Mouse (Mus musculus): ENCODE data around the gene Iba57.
"Not testable (repeated sequence)": the region's sequence is repeated elsewhere in the genome, so short reads cannot be mapped to it uniquely, and the experiment has no call there.

The Iba57 gene

DNA sequence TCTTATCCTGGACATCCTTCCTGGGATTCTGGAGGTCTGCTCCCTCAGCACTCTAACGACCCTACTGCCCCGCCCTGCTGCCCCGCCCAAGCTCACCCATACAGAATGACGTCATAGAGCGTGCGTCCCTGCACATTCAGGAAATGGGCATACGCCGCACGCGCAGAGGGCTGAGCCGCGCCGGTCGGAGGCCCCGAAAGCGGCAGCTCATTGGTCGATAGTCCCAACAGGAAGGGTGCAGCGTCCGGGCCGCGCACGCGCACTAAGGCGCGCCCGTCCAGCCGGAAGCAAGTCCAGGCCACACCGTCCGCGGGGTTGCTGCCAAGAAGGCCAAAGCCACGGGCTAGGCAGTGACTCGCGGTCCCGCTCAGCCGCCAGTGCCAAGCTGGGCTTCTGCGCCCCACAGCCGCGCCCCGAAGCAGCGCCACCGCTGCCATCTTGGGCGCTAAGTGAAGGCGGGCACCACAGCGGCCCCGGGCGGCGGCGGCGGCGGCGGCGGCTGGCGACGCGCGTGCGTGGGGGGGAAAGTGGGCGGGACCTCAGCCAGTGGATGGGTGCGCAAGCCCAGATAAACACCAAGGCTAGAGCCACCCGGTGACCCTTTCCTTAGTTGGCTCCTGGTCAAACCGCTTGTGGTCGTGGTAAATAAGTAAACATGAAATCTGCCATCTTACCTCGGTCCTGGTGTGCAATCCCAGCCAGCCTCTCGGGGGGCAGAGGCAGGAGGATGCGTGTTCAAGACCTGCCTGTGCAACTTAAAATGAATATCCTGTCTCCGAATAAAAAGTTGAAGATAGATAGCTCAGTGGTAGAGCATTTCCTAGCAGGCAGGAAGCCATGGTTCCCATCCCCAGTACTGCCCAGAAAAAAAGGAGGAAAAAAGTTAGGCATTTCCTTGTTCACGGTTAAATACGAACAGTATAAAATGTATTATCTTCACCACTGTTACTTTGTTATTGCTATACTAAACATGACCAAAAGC, at the start of gene Iba57:
Iba57 (minus strand) TSS at position 485 of the 982 bp plus-strand sequence.
- DNase-seq (ENCODE audit: low spot score): peak; percentile 98

DNA sequence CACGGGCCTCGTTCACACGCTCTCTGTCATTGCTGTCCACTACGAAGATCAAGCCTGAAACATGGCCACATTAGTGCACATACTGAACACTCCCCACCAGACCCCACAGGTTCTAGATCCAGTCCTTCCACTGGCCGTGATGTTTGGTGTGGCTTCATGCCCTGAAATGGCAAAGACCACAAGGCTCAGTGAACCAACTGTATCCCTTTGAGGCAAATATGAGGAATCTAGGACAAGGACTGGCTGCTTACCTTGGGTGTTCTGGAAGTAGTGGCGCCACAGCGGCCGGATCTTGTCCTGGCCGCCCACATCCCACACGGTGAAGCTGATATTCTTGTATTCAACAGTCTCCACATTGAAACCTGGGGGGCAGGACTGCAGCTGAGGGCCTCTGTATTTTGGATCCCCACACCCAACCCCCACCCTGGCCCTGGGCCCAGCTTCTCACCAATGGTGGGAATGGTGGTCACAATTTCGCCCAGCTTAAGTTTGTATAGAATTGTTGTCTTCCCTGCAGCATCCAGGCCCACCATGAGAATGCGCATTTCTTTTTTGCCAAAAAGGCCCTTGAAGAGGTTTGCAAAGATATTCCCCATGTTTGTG, 49.5 kb upstream of the Iba57 start:
- no peak for DNase-seq (ENCODE audit: low spot score)

DNA sequence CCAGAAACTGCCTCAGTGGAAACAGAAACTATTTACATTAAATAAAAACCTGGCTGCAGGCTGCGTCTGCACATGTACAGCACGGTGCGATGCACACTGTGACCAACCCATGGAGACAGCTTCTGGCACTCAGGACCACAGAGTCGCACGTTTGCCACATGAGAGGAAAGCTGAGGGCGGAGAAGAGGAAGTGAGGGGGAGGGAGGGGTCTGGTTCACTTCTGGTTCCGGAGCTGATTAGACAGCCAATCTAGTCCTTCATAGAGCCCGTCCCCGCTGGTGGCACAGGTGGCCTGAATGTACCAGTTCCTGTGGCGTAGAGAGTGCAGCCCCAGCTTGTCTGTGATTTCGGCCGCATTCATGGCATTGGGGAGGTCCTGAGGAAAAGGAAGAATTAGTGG, 48.8 kb upstream of the Iba57 start:
- not testable (repeated sequence) for DNase-seq (ENCODE audit: low spot score)

DNA sequence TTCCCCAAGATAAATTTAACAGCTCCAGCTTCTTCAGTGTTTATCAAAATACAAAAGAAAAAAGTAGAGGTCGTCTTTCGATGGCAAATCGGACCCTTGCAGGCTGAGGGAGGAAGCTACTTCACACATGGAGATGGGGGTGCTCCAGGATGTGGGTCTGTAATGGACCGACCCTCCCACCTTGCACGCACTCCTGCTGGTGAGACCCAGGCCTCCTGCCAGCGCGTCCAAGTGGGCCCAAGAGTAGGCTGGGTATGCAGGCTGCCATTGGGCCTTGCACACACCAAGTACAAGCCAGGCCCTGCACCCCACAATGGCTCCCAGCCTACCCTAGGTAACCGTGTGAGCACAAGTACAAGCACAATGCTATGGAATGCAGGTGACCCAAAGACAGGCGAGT, 48.0 kb upstream of the Iba57 start:
- not testable (repeated sequence) for DNase-seq (ENCODE audit: low spot score)

DNA sequence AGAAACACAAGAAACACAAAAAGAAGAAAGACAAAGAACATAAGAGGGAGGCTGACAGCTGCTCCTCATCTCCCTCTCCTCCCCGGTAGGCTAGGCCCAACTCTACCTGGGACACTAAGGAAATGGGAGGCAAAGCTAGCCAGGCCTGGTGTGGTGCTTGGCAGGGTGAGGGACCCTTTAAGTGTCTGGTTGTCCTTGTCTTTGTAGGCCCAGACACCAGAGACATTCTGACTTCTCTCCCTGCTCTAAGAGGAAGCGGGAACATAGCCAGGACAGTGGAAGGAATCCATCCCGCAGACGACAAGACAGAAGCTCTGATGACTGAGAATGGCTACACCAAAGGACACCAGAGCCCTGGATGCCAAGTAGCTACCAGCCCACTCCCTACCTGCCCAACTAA, 46.5 kb upstream of the Iba57 start:
- no peak for DNase-seq (ENCODE audit: low spot score)

DNA sequence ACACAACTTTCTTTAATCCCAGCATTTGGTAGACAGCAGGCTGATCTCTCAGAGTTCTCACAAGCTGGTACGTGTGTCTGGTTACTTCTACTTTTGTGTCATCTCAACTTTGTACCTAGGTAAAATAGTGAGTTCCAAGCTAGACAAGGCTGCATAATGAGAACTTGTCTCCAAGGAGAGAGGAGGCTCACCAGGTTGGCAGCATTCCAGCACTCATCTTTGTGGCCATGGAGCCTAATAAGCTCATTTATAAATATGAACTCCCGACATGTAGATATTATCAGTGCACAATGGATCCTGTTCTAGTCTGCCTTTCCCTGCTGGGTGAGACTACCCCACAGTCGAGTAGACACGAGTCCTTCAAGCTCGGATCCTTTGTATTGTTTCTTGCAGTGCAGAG, 46.0 kb upstream of the Iba57 start:
- no peak for DNase-seq (ENCODE audit: low spot score)

DNA sequence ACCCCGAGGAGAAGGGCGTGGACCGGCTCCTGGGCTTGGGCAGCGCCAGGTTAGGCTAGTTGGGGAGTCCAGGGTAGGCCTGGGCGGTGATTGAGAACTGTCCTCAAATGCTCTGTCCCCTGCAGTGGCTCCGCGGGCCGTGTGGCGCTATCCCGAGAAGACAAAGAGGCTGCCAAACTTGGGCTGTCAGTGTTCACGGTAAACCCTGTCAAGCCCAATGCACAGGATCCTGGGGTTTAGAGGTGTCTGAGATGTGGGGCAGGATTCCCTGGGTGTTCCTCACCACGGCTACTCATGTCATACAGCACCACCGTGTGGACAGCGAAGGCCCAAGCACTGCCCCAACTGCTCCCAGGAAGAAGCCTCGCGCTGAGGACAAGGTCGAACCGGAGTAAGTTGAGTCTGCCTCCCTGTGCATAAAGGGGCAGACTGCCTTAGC, 45.5 kb upstream of the Iba57 start:
- no peak for DNase-seq (ENCODE audit: low spot score)

DNA sequence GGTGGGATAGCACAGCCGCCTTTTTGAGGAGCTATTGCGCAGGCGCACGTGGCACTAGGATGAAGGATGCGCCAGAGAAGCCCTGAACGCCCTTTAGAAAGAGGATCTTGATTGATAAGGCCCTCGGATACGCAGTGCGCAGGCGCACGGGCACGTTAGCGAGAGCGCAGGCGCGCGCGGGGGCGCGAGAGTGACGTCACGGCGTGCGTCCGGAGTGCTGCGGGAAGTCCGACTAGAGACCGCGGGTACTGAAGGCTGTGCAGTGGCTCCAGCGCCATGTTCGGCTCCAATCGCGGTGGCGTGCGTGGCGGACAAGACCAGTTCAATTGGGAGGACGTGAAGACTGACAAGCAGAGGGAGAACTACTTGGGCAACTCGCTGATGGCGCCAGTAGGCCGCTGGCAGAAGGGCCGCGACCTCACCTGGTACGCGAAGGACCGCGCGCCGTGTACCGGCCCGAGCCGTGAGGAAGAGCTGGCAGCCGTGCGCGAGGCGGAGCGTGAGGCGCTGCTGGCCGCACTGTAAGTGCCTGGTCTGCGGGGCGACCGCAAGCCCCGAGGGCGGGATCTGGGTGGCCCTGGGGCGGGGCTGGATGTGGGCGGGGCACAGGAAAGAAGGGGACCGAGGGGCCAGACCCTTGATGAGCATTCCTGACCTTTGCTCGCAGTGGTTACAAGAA, 44.8 kb upstream of the Iba57 start, which contains the start of gene 2310033P09Rik:
2310033P09Rik (plus strand) TSS at position 169 of the 679 bp plus-strand sequence.
- DNase-seq (ENCODE audit: low spot score): peak; percentile 93

DNA sequence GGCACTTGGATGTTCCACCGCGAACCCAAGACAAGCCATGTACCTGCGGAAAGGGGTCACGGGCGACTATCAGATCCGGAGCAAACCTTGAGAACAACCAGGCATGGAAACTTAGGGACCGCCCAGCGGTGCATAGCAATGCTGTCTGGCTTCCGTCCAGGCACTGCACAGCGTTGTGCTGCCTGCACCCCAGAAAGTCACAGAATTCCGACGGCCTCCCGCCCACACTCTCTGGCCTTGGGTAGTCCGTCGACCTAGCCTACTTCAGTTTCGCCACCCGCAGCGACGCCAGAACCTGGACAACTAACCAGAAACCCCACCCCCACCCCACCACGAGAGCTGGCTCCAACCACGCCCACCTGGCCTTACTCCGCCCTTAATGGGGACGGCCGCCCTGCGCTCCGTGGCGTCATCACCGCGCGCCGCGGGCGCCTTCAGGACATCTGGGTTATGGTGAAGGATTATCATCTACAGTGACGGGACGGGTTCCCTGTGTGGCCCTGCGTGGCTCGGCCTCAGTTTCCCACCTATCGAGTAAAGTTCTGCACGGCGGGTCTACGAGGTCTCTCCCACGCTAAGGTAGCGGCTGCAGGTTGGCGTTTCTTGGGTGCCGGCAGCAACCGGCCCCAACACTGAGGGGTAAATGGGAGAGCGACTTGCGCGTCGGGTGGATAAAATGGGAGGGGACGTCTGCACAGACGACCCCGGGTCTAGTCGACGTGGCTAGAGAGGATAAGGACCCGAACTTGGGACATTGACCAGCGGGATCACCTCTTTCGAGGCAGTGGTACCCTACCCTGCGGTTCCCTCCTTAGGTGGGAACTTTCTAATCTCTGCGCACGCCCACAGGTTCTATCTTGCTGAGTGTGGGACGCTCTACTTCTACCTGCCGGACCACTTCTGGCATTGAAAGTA, 38.8 kb upstream of the Iba57 start, which contains the start of gene Mrpl55:
Mrpl55 (plus strand) TSS at position 406 of the 915 bp plus-strand sequence.
- DNase-seq (ENCODE audit: low spot score): peak; percentile 85

DNA sequence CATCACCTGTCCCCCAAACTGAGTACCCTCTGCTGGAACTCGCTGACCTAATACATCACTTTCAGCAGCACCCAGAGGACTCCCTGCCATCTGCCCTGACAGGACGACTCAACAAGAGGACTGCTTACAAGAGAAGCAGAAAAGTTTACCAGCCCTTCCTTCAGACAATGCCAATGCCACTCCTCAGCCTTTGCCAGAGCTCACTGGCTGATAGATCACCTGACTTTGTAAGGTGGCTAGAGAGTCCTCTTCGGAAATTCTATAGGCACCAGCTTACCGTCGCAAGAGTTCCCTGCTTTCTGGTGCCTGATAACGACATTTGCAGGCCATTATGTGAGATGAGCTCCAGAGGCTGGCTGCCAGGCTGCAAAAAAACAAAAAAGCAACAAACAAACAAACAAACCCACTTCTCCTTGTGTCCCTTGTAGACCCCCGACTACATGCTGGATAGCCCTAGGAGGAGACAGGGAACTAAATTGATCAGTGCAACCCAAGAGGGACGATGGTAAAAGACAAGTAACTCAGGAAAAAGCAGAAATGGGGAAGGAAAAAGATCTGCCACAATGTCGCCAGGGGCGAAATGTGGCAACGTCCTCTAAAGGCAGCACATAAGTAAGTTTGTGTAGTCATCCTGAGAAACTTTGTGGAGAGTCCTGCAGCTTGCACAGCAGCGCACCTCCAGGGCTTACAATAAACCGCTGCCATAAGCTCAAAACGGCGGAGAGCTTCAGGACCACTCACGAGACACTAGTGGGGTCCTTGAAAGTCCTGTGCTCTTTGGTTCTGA, 37.9 kb upstream of the Iba57 start:
- DNase-seq (ENCODE audit: low spot score): no peak

DNA sequence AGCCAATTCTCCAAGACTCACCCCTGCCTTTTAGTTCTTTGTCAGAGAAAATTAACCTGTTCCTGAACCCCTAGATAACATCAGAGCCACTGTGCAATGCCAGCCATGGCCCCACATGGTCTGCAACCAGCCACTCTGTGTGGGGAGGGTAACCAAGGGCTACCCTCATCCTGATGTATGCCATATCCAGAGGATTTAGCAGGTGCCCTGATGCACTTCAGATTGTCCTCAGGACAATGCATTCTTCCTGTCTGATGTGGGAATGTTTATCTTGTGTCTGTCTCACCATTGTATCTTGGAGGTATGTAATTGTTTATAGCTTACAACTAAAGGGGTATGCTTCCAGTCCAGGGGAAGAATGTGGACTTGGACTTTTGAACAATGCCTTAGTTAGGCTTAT, 32.7 kb upstream of the Iba57 start:
- DNase-seq (ENCODE audit: low spot score): no peak

DNA sequence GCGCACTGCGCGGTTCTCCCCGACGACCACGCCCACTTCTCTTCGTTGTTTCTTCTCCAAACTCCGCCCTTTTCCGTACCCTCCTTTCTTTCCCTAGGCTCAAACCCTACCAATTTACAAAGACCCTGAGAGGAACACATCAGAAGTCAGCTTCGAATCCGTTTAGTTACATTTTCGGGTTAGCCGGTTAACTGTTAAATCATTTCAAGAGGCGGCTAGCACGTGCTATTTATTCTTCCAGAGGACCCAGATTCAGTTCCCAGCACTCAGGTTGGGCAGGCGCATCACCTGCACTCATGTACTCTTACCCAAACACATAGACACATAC, 28.5 kb upstream of the Iba57 start, which contains the start of gene Guk1:
Guk1 (minus strand) TSS at position 154 of the 328 bp plus-strand sequence.
- DNase-seq (ENCODE audit: low spot score): no peak

DNA sequence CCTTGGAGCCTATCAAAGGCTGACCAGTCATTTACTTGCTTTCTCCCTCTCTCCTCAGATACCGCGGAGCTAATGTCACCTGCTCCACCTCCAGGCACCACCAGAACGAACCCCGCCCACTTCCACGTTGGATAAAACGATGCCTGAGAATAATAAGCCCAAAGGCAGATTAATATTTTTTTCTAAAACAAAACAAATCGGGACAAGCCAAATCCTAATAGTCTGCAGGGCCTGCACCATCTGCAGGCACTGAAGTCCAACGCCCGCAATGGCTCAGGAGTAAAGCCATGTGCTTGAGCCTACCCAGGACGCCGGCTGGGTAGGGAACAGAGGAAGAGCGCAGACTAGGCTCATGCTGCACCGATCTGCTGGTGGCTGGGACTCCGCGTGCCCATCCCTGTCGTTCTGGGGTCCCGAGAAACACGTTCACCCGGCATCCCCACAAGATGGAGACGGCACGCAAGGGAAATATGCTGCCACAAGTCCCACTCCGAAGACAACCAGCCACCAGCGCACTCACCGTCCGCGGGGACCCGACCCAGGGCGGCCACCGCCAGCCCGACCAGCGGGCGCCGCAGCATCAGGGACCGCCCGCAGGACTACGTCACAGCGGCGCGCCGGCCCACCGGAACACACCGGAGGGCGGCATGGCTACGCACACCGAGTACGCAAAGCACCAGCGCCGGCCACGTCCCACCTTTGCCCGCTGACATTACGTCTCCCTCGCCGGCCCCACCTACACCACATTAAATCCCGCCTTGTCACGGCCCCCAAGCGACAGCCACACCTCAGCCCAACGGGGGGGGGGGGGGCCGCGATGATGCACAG, 27.9 kb upstream of the Iba57 start:
- DNase-seq (ENCODE audit: low spot score): peak; percentile 89

DNA sequence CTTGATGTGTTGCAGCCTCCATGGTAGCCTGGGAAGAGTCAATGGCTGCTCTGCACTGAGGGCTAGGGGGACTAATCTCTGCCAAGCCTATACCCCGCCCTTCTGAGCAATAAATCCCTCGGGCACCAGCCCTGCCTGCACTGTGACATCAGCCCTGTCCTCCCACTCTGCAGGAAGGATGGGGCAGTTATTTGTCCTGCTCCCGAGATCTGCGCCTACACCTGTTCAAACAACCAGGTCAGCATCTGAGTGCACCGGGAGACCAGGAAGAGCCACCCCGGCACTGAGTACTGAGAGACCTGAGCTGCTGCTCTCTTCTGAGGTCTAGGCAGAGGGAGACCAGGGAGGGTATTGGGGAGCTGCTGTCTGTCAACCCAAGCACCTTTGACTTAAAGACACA, 24.2 kb upstream of the Iba57 start:
- DNase-seq (ENCODE audit: low spot score): no peak

DNA sequence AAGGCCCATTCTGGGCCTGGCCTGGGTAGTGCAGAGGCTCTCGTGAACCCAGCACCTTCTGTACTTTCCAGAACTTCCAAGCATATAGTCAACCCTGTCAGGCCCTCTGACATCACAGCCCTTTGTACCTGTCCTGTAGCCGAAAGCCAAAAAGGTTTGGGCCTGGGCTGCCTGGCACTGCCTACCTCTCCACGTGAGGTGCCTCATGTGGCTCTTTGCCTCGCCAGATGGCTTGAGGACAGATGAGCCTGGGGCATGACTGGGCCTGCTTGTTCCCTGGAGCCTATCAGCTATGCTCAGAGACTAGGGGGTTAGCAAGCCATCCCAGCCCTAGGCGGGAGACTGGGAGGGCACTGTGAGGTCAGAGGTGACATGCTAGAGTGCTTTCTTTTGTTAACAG, 22.0 kb upstream of the Iba57 start:
- DNase-seq (ENCODE audit: low spot score): no peak

DNA sequence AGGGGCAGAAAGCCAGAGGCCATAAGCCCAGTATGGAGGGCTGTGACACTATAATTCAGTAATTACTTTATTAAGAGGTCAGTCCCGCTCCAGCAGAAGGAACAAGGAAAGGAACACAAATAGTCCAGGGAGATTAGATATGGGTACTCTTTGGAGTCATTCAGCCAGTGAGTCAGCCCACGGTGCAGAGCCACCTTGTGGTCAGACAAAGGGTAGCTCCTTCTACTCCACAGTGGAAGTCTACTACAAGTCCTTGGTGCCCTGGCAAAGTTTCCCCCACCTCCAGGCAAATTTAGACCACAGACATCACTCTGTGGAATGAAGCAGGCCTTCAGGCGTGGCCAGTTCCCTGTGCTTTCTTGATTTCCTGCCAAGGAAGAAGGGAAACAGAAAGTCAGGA, 20.3 kb upstream of the Iba57 start:
- no peak for DNase-seq (ENCODE audit: low spot score)

DNA sequence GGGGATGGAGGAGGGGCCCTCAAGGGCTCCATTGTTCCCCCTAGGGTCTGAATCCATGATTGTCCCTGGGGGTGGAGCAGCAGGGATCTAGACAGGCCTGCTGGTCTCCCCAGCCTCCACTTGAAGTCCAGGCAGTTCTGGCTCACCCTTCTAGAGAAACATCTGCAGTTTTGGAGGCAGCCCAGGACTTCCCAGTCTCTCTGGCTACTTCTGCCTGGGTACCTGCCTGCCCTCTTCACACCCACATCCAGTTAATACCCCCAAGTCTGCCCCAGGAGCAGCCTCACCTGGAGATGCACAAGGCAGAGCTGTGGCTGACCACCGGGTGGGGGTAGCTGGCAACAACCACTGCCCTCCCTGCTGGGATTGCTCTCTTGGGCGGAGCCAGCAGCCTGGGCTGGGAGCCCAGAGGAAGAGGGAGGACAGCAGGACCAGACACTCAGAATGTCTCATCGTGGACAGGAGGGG, 19.4 kb upstream of the Iba57 start, which contains the start of gene Gjc2:
Gjc2 (minus strand) TSS at position 350 of the 468 bp plus-strand sequence.
- peak; percentile 62 for DNase-seq (ENCODE audit: low spot score)

DNA sequence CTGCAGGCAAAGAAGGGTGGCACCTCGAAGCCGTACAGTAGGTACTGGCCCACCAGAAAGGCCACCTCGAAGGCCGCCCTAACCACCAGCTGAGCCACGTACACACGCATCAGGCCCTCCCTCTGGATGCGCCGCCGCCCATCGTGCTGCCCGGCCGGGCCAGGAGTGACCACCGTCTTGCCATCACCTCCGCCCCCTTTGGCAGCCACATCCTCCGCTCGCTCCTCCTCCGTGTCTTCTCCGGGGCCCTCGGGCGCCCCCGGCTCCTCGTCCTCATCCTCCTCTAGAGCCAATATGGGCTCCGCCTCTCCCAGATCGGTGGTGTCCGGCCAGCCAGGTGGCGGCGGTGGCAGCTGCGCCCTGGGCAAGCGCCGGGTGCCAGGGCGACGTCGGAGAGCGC, 13.4 kb upstream of the Iba57 start:
- DNase-seq (ENCODE audit: low spot score): no peak

DNA sequence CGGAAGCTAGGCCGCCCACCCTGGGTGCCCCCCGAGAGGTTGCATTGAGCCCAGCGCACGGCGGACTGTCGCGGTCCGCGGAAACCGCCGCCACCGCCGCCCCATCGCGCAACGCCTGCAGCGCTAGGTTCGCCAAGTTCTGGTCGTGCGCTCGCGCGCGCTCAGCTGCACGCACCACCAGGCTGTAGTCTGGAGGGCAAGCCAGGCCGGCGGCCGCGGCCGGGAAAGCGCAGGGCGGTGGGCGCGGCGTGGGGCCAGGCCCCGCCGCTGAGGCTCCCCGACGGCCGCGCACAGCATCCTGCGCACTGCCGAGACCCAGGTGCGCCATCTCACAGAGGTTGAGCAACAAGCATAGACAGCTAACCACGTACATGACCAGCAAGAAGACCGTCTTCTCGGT, 12.9 kb upstream of the Iba57 start:
- no peak for DNase-seq (ENCODE audit: low spot score)

Data from left cerebral cortex, adult 11 months (tissue).